ENCODE assay signal across 8 mouse cellular contexts in genomic region chr6:134898095-134898965, GRCm38 (mm10). TPM values are rescaled to one million over a fixed set of nuclear protein-coding genes. Genes with fewer than 3 reads are reported as not detected.
A peak's percentile ranks its signal among the peaks of the same experiment; 100 is the strongest.
DNase-seq lines count a peak whose midpoint lies in the region; ATAC-seq and TF ChIP-seq lines count a peak whose summit lies in the region.

Gene Gpr19 (minus strand): TSS chr6:134898578.

- H3K27me3 ChIP-seq in embryonic facial prominence, embryonic 12.5 days = no peaks in the 10 kb centered on the region
- no peaks in the 10 kb centered on the region for H3K27me3 ChIP-seq in limb, embryonic 12.5 days
- no peaks in the 10 kb centered on the region for H3K27me3 ChIP-seq in midbrain, embryonic 14.5 days (ENCODE audit: control insufficient read depth, insufficient read depth, low read length)
- no peaks in the 10 kb centered on the region for H3K27me3 ChIP-seq in spleen, adult 2 months (ENCODE audit: control insufficient read depth, insufficient read depth, low read length)

- peak within 1 kb of the TSS; percentile 100 for H3K27ac ChIP-seq in embryonic facial prominence, embryonic 12.5 days
- H3K27ac ChIP-seq in limb, embryonic 12.5 days = peak within 1 kb of the TSS; percentile 100
- peak within 1 kb of the TSS; percentile 99 for H3K27ac ChIP-seq in midbrain, embryonic 14.5 days (replicated peaks; ENCODE audit: low read depth, low read length)
- H3K27ac ChIP-seq in spleen, adult 2 months (ENCODE audit: insufficient read depth, low read length) = peak within 1 kb of the TSS; percentile 99

- no peaks in the 10 kb centered on the region for H3K36me3 ChIP-seq in embryonic facial prominence, embryonic 12.5 days
- no peaks in the 10 kb centered on the region for H3K36me3 ChIP-seq in limb, embryonic 12.5 days
- no peaks in the 10 kb centered on the region for H3K36me3 ChIP-seq in midbrain, embryonic 14.5 days (ENCODE audit: control insufficient read depth, insufficient read depth, low read length)
- H3K36me3 ChIP-seq in spleen, adult 2 months (ENCODE audit: control insufficient read depth, insufficient read depth, low read length) = no peaks in the 10 kb centered on the region

- peak; percentile 51 for TF ChIP-seq POLR2A in spleen, adult 2 months (IDR thresholded peaks at IDR 0.05; ENCODE audit: low read depth, low read length)

- peaks cover 2% of the 10 kb centered on the region; the same call in 1 of the 2 replicates for H3K4me1 ChIP-seq in embryonic facial prominence, embryonic 12.5 days
- H3K4me1 ChIP-seq in limb, embryonic 12.5 days (replicated peaks) = peaks cover 8% of the 10 kb centered on the region; the same call in 1 of the 2 replicates
- peaks cover 15% of the 10 kb centered on the region; the same call in 1 of the 2 replicates for H3K4me1 ChIP-seq in midbrain, embryonic 14.5 days (ENCODE audit: control insufficient read depth, insufficient read depth, low read length)
- H3K4me1 ChIP-seq in spleen, adult 2 months (ENCODE audit: control insufficient read depth, insufficient read depth, insufficient read length) = peaks cover 5% of the 10 kb centered on the region; the same call in 1 of the 2 replicates

- under 1% methylated on average over 51 of the region's 51 CpGs for WGBS in embryonic facial prominence, embryonic 12.5 days
- WGBS in limb, embryonic 12.5 days = under 1% methylated on average over 51 of the region's 51 CpGs
- under 1% methylated on average over 51 of the region's 51 CpGs for WGBS in midbrain, embryonic 14.5 days
- under 1% methylated on average over 51 of the region's 51 CpGs for WGBS in spleen, adult 2 months

- no peak for TF ChIP-seq CTCF in spleen, adult 2 months (IDR thresholded peaks at IDR 0.05; ENCODE audit: extremely low read depth, insufficient read depth, insufficient read length, insufficient replicate concordance)

- H3K4me2 ChIP-seq in embryonic facial prominence, embryonic 12.5 days (replicated peaks) = peak within 1 kb of the TSS; percentile 72
- H3K4me2 ChIP-seq in limb, embryonic 12.5 days = peak within 1 kb of the TSS; percentile 67
- peak within 1 kb of the TSS; percentile 80 for H3K4me2 ChIP-seq in midbrain, embryonic 14.5 days (ENCODE audit: low read length)

- H3K9ac ChIP-seq in embryonic facial prominence, embryonic 12.5 days = peak within 1 kb of the TSS; percentile 83
- H3K9ac ChIP-seq in limb, embryonic 12.5 days (replicated peaks) = peak within 1 kb of the TSS; percentile 85
- H3K9ac ChIP-seq in midbrain, embryonic 14.5 days (replicated peaks; ENCODE audit: low read length) = peak within 1 kb of the TSS; percentile 89

- peak; percentile 86 for DNase-seq in layer of hippocampus, adult 11-12 months (ENCODE audit: low spot score)
- no peak for DNase-seq in layer of hippocampus, adult 9-10 months (ENCODE audit: low spot score)
- peak; percentile 95 for DNase-seq in heart, adult 18-20 months
- DNase-seq in kidney, adult 18-20 months = peak; percentile 92
- peak; percentile 97 for DNase-seq in midbrain, embryonic 14.5 days
- DNase-seq in spleen, adult 2 months (ENCODE audit: low read depth in 1 of 2, low spot score in 2 of 2) = peak; percentile 70 to 74

- ATAC-seq in embryonic facial prominence, embryonic 12.5 days (ENCODE audit: insufficient number of reproducible peaks, insufficient read depth, low FRiP score, low TSS enrichment) = peak; percentile 87
- ATAC-seq in limb, embryonic 12.5 days (ENCODE audit: insufficient number of reproducible peaks, insufficient read depth, low FRiP score, low TSS enrichment, low read depth) = peak; percentile 89
- peak; percentile 94 for ATAC-seq in midbrain, embryonic 14.5 days (ENCODE audit: low FRiP score, low TSS enrichment)

- H3K9me3 ChIP-seq in embryonic facial prominence, embryonic 12.5 days = no peaks in the 10 kb centered on the region
- H3K9me3 ChIP-seq in limb, embryonic 12.5 days = no peaks in the 10 kb centered on the region
- H3K9me3 ChIP-seq in midbrain, embryonic 14.5 days (ENCODE audit: control insufficient read depth, low read length) = no peaks in the 10 kb centered on the region

- peak within 1 kb of the TSS; percentile 60 for H3K4me3 ChIP-seq in embryonic facial prominence, embryonic 12.5 days
- H3K4me3 ChIP-seq in limb, embryonic 12.5 days (replicated peaks) = peak within 1 kb of the TSS; percentile 58
- H3K4me3 ChIP-seq in midbrain, embryonic 14.5 days (replicated peaks; ENCODE audit: low read depth, low read length) = peak within 1 kb of the TSS; percentile 68
- peak within 1 kb of the TSS; percentile 85 for H3K4me3 ChIP-seq in spleen, adult 2 months (ENCODE audit: extremely low read depth, insufficient read depth, insufficient read length)

RNA-seq across cellular contexts. Expression of gene Gpr19, which starts in this region (rescaled TPM):
- polyA plus RNA-seq in embryonic facial prominence, embryonic 12.5 days (2016; fragmentation: Nextera tagmentation; extraction: Ambion mirVana) = 10.1 and 14.6 TPM in 2 replicates
- 1 to 10 TPM; 3.9 to 5.0 TPM for total RNA-seq in heart, adult 18-20 months (2021)
- 8.3 and 8.6 TPM in 2 replicates for polyA plus RNA-seq in limb, embryonic 12.5 days (2016; fragmentation: Nextera tagmentation; extraction: Ambion mirVana)
- 43.0 and 46.7 TPM in 2 replicates for polyA plus RNA-seq in midbrain, embryonic 14.5 days (2014; fragmentation: Nextera tagmentation; extraction: Ambion mirVana)
- 6.4 and 7.0 TPM in 2 replicates for polyA plus RNA-seq in spleen, adult 2 months (2012; rRNA removed)
